Mouse (Mus musculus) lung, embryonic 14.5 days (tissue): ENCODE measurements around the gene Tpm3. TPM values are rescaled to one million over a fixed set of nuclear protein-coding genes. Genes with fewer than 3 reads are reported as not detected.
A peak's percentile ranks its signal among the peaks of the same experiment; 100 is the strongest.

Experiments used
- ATAC-seq: fragments of 200-750 bp; cut with Nextera tagmentation; 2 replicates; pipeline ENCODE4 v1.8.0; 2017; ENCODE audit warnings: mild to moderate bottlenecking, moderate TSS enrichment, moderate library complexity; ENCODE audit not compliant: insufficient read depth
- DNase-seq: peaks from one replicate; pipeline ENCODE4 v3.0.0-alpha.2; 2015
- H3K27ac ChIP-seq: fragments of 300-500 bp; sonication (generic); 2 replicates; pipeline ENCODE4 v1.5.1; 2014; ENCODE audit warnings: low read depth, mild to moderate bottlenecking, moderate library complexity
- H3K27me3 ChIP-seq: fragments of 300-500 bp; sonication (generic); 2 replicates; pipeline ENCODE4 v1.6.1; 2014; ENCODE audit warnings: low read length, control low read depth; ENCODE audit not compliant: insufficient read depth
- H3K36me3 ChIP-seq: fragments of 300-500 bp; sonication (generic); 2 replicates; pipeline ENCODE4 v1.6.1; 2014; ENCODE audit warnings: control low read depth; ENCODE audit not compliant: insufficient read depth
- H3K4me1 ChIP-seq: fragments of 300-500 bp; sonication (generic); 2 replicates; pipeline ENCODE4 v1.6.1; 2014; ENCODE audit warnings: antibody characterized with exemption, control low read depth; ENCODE audit not compliant: insufficient read depth
- H3K4me2 ChIP-seq: fragments of 300-500 bp; sonication (generic); 2 replicates; pipeline ENCODE4 v1.6.1; 2014; ENCODE audit warnings: mild to moderate bottlenecking
- H3K4me3 ChIP-seq: fragments of 300-500 bp; sonication (generic); 2 replicates; pipeline ENCODE4 v1.5.1; 2014; ENCODE audit warnings: low read depth, low read length
- H3K9ac ChIP-seq: fragments of 300-500 bp; sonication (generic); 2 replicates; pipeline ENCODE4 v1.6.1; 2014
- H3K9me3 ChIP-seq: fragments of 300-500 bp; sonication (generic); 2 replicates; pipeline ENCODE4 v1.6.1; 2016; ENCODE audit warnings: low read depth, low read length, control low read depth
- CTCF ChIP-seq: IDR thresholded peaks from 2 replicates; pipeline ENCODE4 v1.5.1; 2016; ENCODE audit warnings: antibody characterized with exemption, low read depth
- WGBS: fragments of 180-500 bp; shearing (Covaris S2); extraction: QIAGEN DNeasy Blood & Tissue Kit; methylation state at CpG from one replicate; pipeline ENCODE4 v1.1.7; 2014; 5-methylcytosine and 5-hydroxymethylcytosine counted together
- polyA plus RNA-seq: library from polyadenylated mRNA; unstranded; fragments of >200 nt; fragmentation: Nextera tagmentation; extraction: Ambion mirVana; gene quantifications from 2 replicates; pipeline ENCODE4 v1.2.1, GENCODE M21; 2014

The Tpm3 gene
- polyA plus RNA-seq = 634 and 654 TPM in 2 replicates

DNA sequence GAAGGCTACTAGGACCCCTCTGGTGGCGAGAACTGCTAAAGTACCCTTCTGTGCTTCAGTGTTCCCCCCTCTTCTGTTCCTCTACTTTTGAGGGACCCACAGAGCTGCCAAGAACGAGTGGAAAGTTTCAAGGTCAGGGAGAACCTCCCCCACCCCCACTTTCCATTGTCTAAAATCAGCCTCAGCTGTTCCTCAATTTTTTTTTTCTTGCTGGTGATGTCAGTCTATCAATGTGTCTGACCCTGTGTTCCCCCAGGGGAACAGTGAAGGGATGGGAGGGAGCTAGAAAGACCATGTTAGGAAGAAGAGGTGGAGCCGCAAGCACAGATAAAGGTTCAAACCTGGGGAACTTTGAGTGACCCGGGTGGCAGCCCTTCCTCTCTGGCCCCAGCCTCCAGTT is at the start of gene Tpm3:
Tpm3 (plus strand) TSS at position 356 of the 400 bp plus-strand sequence.
- TF ChIP-seq CTCF = no peak
- 64% methylated on average over 4 of the region's 4 CpGs for WGBS
- no peak for ATAC-seq

DNA sequence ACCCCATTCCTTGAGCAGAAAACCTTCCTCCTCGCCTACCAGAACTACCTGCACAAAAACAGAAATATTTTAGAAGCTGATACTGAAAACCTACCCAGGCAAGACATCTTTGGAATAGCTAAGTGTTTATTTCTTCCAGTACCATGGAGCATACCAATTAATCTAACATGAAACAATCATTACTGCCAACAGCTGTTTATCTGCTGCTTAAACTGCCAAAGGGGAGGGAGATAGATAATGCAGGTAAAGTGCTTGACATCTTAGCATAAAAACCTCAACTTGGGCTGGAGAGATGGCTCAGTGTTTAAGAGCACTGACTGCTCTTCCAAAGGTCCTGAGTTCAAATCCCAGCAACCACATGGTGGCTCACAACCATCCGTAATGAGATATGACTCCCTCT is 37.8 kb upstream of the Tpm3 start:
- 89% methylated on average over 2 of the region's 2 CpGs for WGBS
- H3K27ac ChIP-seq = no peak overlapping the region
- H3K9ac ChIP-seq = no peak overlapping the region
- H3K4me3 ChIP-seq = no peak overlapping the region
- ATAC-seq (no peak), DNase-seq (no peak)
- H3K9me3 ChIP-seq = no peaks in the 10 kb centered on the region
- peaks cover 93% of the 10 kb centered on the region for H3K36me3 ChIP-seq
- no peaks in the 10 kb centered on the region for H3K27me3 ChIP-seq
- no peak for TF ChIP-seq CTCF
- H3K4me1 ChIP-seq = no peaks in the 10 kb centered on the region
- no peak overlapping the region for H3K4me2 ChIP-seq

More for the DNA sequence above, at the start of gene Tpm3:
- Histone ChIP-seq H3K9me3 (no peaks in the 10 kb centered on the region), H3K27me3 (no peaks in the 10 kb centered on the region), H3K4me1 (no peaks in the 10 kb centered on the region), H3K36me3 (no peaks in the 10 kb centered on the region), H3K27ac (no peak within 1 kb of the TSS), H3K9ac (no peak within 1 kb of the TSS), H3K4me3 (no peak within 1 kb of the TSS), H3K4me2 (no peak within 1 kb of the TSS)
- no peak for DNase-seq

DNA sequence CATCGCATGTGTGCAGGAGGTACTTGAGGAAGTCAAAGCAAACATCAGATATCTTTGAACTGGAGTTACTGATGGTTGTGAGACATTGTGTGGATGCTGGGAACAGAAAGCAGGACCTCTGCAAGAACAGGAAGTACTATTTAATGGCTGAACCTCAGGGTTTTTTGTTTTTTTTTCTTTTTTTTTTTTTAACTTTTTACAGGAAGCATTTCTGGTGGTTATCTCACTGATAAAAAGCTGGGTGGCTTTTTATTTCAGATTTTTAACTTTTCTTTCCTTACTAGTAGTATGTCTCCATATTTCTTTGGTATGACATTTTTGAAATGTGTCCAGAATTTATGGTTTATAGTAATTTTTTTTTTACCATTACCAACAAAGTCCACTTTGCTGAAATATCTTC is 36.2 kb upstream of the Tpm3 start:
- H3K9ac ChIP-seq = no peak overlapping the region
- ATAC-seq (no peak), DNase-seq (no peak)
- 96% methylated on average over 1 of the region's 1 CpGs for WGBS
- H3K4me2 ChIP-seq = no peak overlapping the region
- H3K36me3 ChIP-seq = peaks cover 91% of the 10 kb centered on the region
- no peaks in the 10 kb centered on the region for H3K9me3 ChIP-seq
- no peaks in the 10 kb centered on the region for H3K27me3 ChIP-seq
- H3K27ac ChIP-seq = no peak overlapping the region
- H3K4me1 ChIP-seq = no peaks in the 10 kb centered on the region
- TF ChIP-seq CTCF = no peak
- H3K4me3 ChIP-seq = no peak overlapping the region

DNA sequence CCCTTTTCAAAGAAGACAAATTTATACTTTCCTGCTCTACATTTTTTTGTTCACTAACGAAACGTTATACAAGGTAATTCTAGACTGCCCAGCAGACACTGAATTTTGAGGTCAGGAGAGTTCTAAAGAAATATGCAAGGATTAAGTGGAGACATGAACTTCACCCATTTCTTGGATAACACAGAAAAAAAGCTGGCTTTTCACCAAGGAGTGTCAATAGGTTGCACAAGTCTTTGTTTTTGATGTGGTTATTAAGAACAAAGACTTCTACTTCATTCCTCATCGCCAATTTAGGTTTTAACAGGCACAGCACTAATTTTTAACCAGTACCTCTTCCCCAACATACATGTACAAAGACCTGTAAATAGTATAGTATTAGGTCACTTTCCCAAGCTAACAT is 22.8 kb upstream of the Tpm3 start:
- Histone ChIP-seq H3K4me3 (no peak overlapping the region), H3K9ac (peak overlapping the region; percentile 21; the same call in 1 of the 2 replicates), H3K4me1 (peaks cover 18% of the 10 kb centered on the region), H3K4me2 (peak overlapping the region; percentile 21; the same call in 1 of the 2 replicates), H3K9me3 (no peaks in the 10 kb centered on the region), H3K27ac (no peak overlapping the region), H3K36me3 (peaks cover 37% of the 10 kb centered on the region), H3K27me3 (no peaks in the 10 kb centered on the region)
- WGBS = 50% methylated on average over 3 of the region's 3 CpGs
- no peak for TF ChIP-seq CTCF
- DNase-seq = no peak
- no peak for ATAC-seq

DNA sequence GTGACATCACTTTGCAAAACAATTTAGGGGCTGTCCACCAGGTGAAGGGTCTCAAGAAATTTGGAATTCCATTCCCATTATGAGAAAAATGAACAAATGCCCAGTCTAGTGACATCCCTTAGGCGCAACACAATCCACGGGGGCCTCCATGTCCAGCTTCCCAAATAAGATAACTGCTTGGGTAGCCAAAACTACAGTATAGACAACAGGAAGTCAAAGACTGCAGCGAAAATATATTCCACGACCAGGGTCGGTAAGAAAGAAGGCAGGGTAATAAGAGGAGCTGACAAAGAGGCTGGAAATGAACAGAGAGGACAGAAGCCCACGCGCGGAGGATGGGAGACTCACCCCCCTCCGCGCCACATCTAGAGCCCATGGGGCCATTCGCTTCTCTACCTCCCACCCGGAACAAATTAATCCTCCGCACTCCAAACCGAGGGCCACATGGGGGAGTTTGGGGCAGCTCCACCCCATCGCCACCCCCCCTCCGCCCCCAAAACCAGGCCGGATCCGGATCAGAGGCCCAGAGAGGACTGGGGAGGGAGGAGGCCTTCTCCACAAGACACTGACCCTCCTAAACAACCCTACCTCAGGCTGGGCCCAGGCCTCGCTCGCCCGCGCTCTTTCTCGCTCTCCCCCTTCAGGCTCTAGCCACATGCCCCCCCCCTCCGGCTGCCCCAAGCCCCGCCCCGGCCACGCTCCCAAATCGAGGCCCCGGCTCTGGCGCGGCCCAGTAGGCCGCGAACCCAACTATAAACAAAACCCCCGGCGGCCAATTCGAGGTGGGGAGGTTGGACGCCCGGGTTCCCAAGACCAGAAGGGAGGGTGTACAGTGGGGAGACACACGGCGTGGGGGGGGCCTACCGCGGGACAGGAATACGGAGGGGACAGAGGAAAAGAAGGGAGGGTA is 20.8 kb upstream of the Tpm3 start, which contains the start of gene 4933434E20Rik:
4933434E20Rik (plus strand) TSS at position 196 of the 910 bp plus-strand sequence.
- Histone ChIP-seq H3K4me1 (peaks cover 18% of the 10 kb centered on the region), H3K36me3 (peaks cover 35% of the 10 kb centered on the region), H3K4me2 (peak within 1 kb of the TSS; percentile 68), H3K9me3 (no peaks in the 10 kb centered on the region), H3K27me3 (no peaks in the 10 kb centered on the region), H3K4me3 (peak within 1 kb of the TSS; percentile 88), H3K9ac (peak within 1 kb of the TSS; percentile 98), H3K27ac (peak within 1 kb of the TSS; percentile 97)
- under 1% methylated on average over 43 of the region's 43 CpGs for WGBS
- TF ChIP-seq CTCF = no peak
- ATAC-seq (peak; percentile 78), DNase-seq (peak; percentile 69)

DNA sequence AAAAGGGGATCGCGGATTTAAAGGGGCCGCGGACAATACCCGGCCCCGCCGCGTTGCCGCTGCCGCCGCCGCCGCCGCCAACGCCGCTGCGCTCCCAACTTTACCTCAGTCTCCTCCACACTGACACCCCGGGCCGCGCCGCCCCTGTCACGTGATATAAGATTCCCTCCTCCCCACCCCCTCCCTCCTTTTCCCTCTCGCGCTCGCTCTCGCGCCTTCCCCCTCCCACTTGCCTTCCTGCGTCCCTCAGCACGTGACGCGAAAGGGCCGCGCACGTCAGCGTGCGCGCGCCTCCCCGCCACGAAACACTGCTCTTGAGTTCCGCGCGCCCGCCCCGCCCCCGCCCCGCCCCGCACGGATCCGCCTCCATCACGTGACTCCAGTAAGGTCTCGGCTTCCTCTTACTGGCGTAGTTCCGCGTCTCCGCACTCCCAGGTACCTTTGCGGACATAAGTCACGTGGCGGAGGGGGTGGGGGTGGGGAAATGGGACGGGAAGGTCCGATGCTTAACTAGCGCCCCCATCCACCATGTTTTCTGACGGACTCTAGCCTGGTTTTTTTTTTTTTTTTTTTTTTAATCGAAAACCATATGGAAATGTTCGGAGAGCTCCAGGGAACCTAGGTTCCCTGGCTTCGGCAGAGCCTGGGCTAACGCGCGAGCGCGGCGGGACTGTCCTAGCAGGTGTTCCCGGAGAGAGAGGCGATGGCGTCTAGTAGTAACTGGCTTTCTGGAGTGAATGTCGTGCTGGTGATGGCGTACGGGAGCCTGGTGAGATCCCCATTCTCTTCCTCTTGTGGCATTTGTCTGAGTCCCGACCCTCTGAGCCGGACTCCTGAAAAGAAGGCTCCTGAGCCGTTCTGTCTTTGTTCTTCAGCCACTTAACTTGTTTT is 19.9 kb upstream of the Tpm3 start, which contains the start of gene Ubap2l:
Ubap2l (minus strand) TSS at position 278 of the 891 bp plus-strand sequence.
- peaks cover 18% of the 10 kb centered on the region for H3K4me1 ChIP-seq
- no peaks in the 10 kb centered on the region for H3K27me3 ChIP-seq
- peak within 1 kb of the TSS; percentile 98 for H3K9ac ChIP-seq
- H3K9me3 ChIP-seq = no peaks in the 10 kb centered on the region
- peak within 1 kb of the TSS; percentile 97 for H3K27ac ChIP-seq
- H3K4me2 ChIP-seq = peak within 1 kb of the TSS; percentile 68
- ATAC-seq (peak; percentile 91), DNase-seq (peak; percentile 99)
- H3K4me3 ChIP-seq = peak within 1 kb of the TSS; percentile 88
- TF ChIP-seq CTCF = peak; percentile 31; the same call in 1 of the 2 replicates
- H3K36me3 ChIP-seq = peaks cover 35% of the 10 kb centered on the region
- under 1% methylated on average over 80 of the region's 81 CpGs for WGBS
